Mouse (Mus musculus): ENCODE data around the gene Epha4.

Gene Epha4

GRCm38 (mm10) chr1:77484766-77485596 is 29.9 kb downstream of the Epha4 start:
- intact Hi-C loops (cut with DNase I) = no loop called here

- intact Hi-C loops (cut with DNase I) = no loop called here
These were observed 39.0 kb downstream of the Epha4 start for GRCm38 (mm10) chr1:77475808-77476413.

GRCm38 (mm10) chr1:77473446-77474376 is 41.2 kb downstream of the Epha4 start:
- intact Hi-C loops (cut with DNase I) = no loop called here

GRCm38 (mm10) chr1:77472566-77472965 is 42.3 kb downstream of the Epha4 start:
- intact Hi-C loops (cut with DNase I) = no loop called here

GRCm38 (mm10) chr1:77471447-77471846 is 43.4 kb downstream of the Epha4 start:
- intact Hi-C loops (cut with DNase I) = no loop called here

GRCm38 (mm10) chr1:77471037-77471436 is 43.9 kb downstream of the Epha4 start:
- intact Hi-C loops (cut with DNase I) = no loop called here

- intact Hi-C loops (cut with DNase I) = no loop called here
These were observed 46.1 kb downstream of the Epha4 start for GRCm38 (mm10) chr1:77468717-77469314.

DNA sequence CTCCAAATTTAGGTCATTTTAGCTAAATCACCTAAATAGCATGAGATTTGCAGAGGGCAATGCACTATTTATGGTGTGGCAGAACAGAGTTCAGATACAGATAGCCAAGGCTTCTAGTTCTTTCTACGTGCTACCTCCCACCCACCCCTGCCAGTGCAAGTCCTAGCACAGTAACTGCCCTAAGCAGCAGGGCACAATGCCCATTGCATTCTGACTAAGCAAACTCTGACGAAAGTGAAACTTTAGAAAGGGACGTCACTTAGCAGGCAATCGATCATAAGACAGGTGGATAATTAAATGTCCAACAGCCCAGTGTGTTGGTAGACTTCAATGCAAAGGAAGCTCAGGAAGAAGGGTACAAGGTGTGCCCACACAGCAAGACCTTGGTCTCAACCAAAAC is 49.4 kb downstream of the Epha4 start:
- intact Hi-C loops (cut with DNase I) = no loop called here

- intact Hi-C loops (cut with DNase I) = no loop called here
These were observed 50.8 kb downstream of the Epha4 start for GRCm38 (mm10) chr1:77464108-77464507.

DNA sequence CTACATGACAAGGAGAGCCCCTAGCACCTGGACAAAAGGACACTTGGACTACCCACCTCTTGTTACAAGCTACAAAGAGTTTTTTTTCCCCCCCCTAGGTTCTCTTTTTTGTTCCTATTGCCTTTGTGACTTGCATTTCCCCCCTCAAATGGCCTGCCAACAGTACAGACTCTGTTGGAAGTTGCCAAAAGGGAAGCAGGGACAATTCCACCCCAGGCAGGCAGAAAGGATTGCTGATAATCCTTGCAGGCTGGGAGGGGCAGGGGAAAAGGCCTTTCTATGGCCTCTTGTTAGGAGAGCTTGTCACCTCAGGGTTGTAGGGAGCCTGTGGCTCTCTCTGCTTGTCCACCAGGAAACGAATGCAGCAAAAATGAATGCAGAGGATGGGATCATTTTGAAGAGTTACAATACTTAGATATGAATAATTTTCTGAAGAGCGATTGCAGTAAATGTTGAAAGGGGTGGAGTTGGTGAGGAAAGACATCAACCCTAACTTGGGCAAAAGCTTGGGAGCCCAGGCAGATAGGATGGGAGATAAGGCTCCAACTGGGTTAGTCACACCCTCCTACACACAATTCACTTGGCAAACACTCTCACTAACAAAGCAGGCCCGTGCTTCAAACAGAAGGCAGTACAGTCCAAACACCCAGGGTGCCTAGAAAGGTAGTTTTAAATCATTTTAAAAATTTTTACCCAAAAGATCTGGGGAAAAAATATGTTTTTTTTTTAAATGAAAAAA is 52.8 kb downstream of the Epha4 start:
- intact Hi-C loops (cut with DNase I) = no loop called here

DNA sequence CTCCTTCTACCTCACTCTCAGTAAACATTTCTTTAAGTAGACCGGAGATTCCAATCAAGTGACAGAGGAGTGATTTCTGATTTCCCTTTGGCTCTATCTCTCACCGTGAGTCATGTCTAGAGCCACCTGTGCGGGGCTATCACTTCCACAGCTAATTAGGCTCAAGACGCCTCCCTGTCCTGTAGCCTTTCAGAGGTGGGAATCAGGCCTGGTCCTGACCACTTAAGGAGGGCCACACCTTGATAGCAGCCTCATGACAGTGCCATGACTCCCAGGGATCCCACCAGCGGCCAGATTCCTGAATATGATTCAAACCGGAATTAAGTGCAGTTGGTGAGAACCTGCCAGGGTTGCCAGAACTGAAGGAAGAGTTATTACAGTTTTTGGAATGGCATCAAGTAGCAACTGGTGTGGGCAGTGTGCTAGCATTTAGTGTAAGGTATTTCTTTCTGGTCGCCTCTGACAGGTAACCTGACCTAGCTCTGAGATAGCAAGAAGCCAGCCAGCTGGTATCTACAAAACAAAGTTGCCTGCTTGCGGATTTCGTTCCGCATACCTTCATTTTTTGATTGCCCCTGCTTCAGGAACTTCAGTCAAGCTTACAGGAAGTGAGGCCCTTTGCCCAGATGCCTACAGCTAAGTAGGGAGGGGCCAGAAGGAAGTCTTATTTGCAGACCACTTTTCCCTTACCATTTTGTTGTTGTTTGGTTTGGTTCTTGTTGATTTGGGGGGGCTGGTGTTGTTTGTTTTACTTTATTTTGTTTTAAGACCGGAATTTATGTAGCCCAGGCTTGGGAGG is 53.9 kb downstream of the Epha4 start:
- intact Hi-C loops (cut with DNase I) = no loop called here

GRCm38 (mm10) chr1:77458751-77459385 is 56.0 kb downstream of the Epha4 start:
- intact Hi-C loops (cut with DNase I) = no loop called here

- intact Hi-C loops (cut with DNase I) = no loop called here
These were observed 57.5 kb downstream of the Epha4 start for GRCm38 (mm10) chr1:77457446-77457800.

DNA sequence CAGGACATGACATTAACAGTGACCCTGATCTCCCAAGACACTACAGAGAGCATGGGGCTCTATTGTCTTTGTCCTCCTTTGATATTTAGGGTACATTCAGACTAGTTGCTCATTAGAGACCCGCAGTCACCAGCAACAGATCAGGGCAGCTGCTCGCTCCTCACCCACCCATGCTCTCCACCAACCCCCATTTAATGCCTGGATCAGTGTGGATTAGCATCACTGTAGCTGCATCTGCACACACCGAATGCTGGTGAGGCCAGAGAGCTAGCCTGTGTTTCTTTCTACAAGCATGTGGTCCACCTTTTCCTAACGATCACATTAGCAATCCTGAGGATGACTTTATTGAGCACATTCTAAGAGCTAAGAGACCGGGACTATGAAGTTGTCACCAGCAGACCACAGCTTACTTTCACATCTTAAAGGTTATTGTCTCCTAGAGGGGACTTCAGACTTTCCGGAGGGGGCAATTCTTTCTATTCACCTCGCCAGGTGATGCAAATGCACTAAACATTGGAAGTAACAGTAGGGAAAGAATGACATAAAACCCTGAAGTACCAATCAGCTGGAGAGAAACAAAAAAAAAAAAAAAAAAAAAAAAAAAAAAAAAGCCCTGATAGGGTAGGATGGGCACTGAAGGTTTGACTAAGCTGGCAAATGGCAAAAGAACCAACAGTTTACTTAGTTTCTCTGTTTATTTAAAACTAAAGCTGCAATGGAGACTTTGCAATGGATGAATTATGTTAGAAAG is 58.0 kb downstream of the Epha4 start:
- intact Hi-C loops (cut with DNase I) = no loop called here

GRCm38 (mm10) chr1:77453811-77454210 is 61.1 kb downstream of the Epha4 start:
- intact Hi-C loops (cut with DNase I) = no loop called here

GRCm38 (mm10) chr1:77452721-77453120 is 62.2 kb downstream of the Epha4 start:
- intact Hi-C loops (cut with DNase I) = no loop called here

GRCm38 (mm10) chr1:77451541-77451940 is 63.3 kb downstream of the Epha4 start:
- intact Hi-C loops (cut with DNase I) = no loop called here

DNA sequence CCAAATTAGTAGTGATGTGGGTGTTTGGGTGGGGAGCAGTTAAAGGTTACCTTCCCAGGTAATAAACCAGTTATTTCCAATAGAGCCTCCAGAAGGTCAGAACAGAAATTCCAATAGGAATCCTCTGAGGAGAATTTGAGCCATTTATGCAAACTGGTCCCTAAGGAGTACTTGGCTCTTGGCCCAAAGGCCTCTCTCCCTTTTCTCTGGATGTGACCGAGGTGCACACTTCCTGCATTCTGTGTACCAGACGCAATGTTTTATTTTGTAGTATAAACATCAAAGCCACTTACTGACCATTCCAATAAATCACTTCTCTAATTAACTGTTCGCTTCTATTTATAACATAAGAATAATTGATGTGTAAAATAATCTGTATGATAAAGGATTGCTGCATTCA is 64.7 kb downstream of the Epha4 start:
- intact Hi-C loops (cut with DNase I) = no loop called here
